Mouse (Mus musculus) liver, embryonic 14.5 days (tissue): ENCODE data around the gene Syt9. TPM values are rescaled to one million over a fixed set of nuclear protein-coding genes. Genes with fewer than 3 reads are reported as not detected.

Source experiments
- ATAC-seq: fragments of 200-750 bp; cut with Nextera tagmentation; 2 replicates; pipeline ENCODE4 v1.8.0; 2017; ENCODE audit warnings: moderate number of reproducible peaks, mild to moderate bottlenecking, moderate library complexity; ENCODE audit not compliant: insufficient read depth
- DNase-seq, 3 experiments: peaks; one replicate each; pipeline ENCODE4 v3.0.0-alpha.2; 2012 to 2013; ENCODE audit warnings: low read depth in 3 of 3, low spot score in 3 of 3
- H3K27ac ChIP-seq: fragments of 300-500 bp; sonication (generic); 2 replicates; pipeline ENCODE4 v1.5.1; 2014; ENCODE audit warnings: moderate library complexity, mild to moderate bottlenecking, control low read depth, inconsistent platforms
- H3K27me3 ChIP-seq: fragments of 300-500 bp; sonication (generic); 2 replicates; pipeline ENCODE4 v1.6.1; 2014; ENCODE audit warnings: mild to moderate bottlenecking, low read length, moderate library complexity; ENCODE audit not compliant: control insufficient read depth, insufficient read depth
- H3K36me3 ChIP-seq: fragments of 300-500 bp; sonication (generic); replicated peaks from 2 replicates; pipeline ENCODE4 v1.6.1; 2014; ENCODE audit warnings: low read depth; ENCODE audit not compliant: control insufficient read depth, insufficient read depth
- H3K4me1 ChIP-seq, 2 experiments: fragments of 200-500 bp in 1 of 2; fragments of 300-500 bp in 1 of 2; sonication (generic) in 1 of 2; replicated peaks; 2 replicates each; pipeline ENCODE4 v1.6.1; 2012 to 2014; ENCODE audit warnings: antibody characterized with exemption in 1 of 2, inconsistent platforms in 1 of 2, low read length in 1 of 2; ENCODE audit not compliant: control insufficient read depth in 2 of 2, insufficient read depth in 2 of 2
- H3K4me2 ChIP-seq: fragments of 300-500 bp; sonication (generic); 2 replicates; pipeline ENCODE4 v1.6.1; 2014; ENCODE audit warnings: low read depth, mild to moderate bottlenecking, control low read depth, moderate library complexity
- H3K4me3 ChIP-seq, 2 experiments: fragments of 200-500 bp in 1 of 2; fragments of 300-500 bp in 1 of 2; sonication (generic) in 1 of 2; 2 replicates each; pipeline ENCODE4 v1.5.1; 2012 to 2014; ENCODE audit warnings: low read depth in 2 of 2, low read length in 2 of 2, mild to moderate bottlenecking in 2 of 2, control low read depth in 1 of 2, inconsistent platforms in 1 of 2, moderate library complexity in 1 of 2; ENCODE audit not compliant: insufficient read depth in 1 of 2
- H3K9ac ChIP-seq: fragments of 300-500 bp; sonication (generic); replicated peaks from 2 replicates; pipeline ENCODE4 v1.6.1; 2014; ENCODE audit warnings: mild to moderate bottlenecking, control low read depth, moderate library complexity
- H3K9me3 ChIP-seq: fragments of 300-500 bp; sonication (generic); 2 replicates; pipeline ENCODE4 v1.6.1; 2016; ENCODE audit warnings: low read length, mixed read lengths; ENCODE audit not compliant: control insufficient read depth
- CTCF ChIP-seq: IDR thresholded peaks from 2 replicates; pipeline ENCODE4 v1.5.1; 2016; ENCODE audit warnings: antibody characterized with exemption, low read depth, control low read depth
- EP300 ChIP-seq: IDR thresholded peaks from 2 replicates; pipeline ENCODE4 v1.6.1; 2016; ENCODE audit warnings: antibody characterized with exemption, low read depth
- WGBS: fragments of 180-500 bp; shearing (Covaris S2); extraction: QIAGEN DNeasy Blood & Tissue Kit; methylation state at CpG from one replicate; pipeline ENCODE4 v1.1.7; 2014; ENCODE audit not compliant: insufficient replicate concordance; 5-methylcytosine and 5-hydroxymethylcytosine counted together
- polyA plus RNA-seq, 2 experiments: library from polyadenylated mRNA; depleted of rRNA in 1 of 2; stranded (reverse) in 1 of 2; unstranded in 1 of 2; fragments of >200 nt; fragmentation: Nextera tagmentation in 1 of 2; extraction: Ambion mirVana in 1 of 2; gene quantifications; 2 replicates each; pipeline versions ENCODE4 v1.2.1 to v1.2.3; 2012 to 2014

The Syt9 gene
- polyA plus RNA-seq, 2 experiments: 0.13 to 0.16 TPM

DNA sequence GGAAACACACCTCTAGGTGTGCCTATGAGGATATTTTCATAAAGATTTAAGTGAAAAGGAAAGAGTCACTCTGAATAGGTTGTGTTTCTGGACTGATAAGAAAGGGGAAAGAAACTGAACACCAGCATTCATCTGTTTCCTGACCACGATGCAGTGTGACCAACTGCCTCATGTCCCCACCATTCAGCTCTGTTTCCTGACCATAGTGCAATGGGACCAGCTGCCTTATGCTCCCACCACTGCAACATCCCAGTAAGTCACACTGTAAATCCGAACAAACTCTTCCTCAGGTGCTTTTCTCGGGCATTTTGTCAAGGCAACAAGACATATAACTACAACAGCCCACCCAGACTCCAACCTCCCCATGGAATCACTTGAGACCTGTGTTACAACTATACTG, 191.1 kb downstream of the Syt9 start:
- no peaks in the 10 kb centered on the region for H3K9me3 ChIP-seq
- TF ChIP-seq CTCF: no peak
- no peak for TF ChIP-seq EP300
- no peak overlapping the region for H3K4me2 ChIP-seq
- no peaks in the 10 kb centered on the region for H3K36me3 ChIP-seq
- WGBS: 6% methylated on average over 3 of the region's 3 CpGs
- no peak for DNase-seq
- no peak for ATAC-seq
- H3K27ac ChIP-seq: no peak overlapping the region
- no peak overlapping the region for H3K4me3 ChIP-seq
- H3K4me1 ChIP-seq: no peaks in the 10 kb centered on the region
- H3K27me3 ChIP-seq: no peaks in the 10 kb centered on the region
- H3K9ac ChIP-seq: no peak overlapping the region

DNA sequence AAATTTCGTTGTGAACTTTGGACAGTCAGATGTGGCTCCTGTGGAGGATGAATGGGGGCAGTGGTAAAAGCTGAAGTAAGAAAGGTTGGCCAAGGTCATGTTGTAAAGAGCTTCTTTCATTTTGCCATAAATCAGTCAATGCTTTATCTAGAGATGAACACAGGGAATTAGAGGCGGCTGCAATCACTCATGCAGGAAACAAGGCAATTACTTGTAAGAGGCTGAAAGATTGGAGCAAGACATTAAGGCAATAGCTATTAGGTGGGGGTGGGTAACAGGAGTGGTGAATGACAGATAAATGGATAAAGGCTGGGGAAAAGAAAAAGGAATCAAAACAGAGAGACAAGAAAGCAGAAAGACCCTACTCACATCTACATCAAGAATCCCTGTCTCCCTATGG, 193.2 kb downstream of the Syt9 start:
- WGBS: 30% methylated on average over 2 of the region's 2 CpGs
- H3K36me3 ChIP-seq: no peaks in the 10 kb centered on the region
- no peak overlapping the region for H3K4me3 ChIP-seq
- no peaks in the 10 kb centered on the region for H3K27me3 ChIP-seq
- H3K9ac ChIP-seq: no peak overlapping the region
- no peak for DNase-seq
- no peak overlapping the region for H3K4me2 ChIP-seq
- H3K4me1 ChIP-seq: no peaks in the 10 kb centered on the region
- H3K9me3 ChIP-seq: no peaks in the 10 kb centered on the region
- TF ChIP-seq EP300 (no peak), CTCF (no peak)
- ATAC-seq: no peak
- no peak overlapping the region for H3K27ac ChIP-seq

DNA sequence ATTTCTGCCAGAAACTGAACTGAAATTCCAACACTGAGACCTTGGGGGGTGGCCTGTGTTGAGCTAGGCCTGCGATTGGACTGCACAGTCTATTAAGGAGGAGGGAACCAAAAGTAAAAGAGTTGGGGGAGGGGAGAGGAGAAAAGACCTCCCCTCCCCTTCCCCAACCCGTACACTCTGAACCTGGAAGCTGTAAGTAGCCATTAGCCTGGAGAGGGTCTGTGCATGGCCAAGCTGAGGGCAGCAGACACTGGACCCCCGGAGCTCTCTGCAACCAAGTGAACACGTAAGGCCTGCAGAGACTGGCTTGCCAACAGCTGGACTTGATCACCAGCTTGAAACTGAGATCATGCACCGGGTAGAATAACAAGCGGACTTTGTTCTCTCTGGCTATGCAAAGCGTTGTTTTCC, 196.7 kb downstream of the Syt9 start, which contains the start of gene Olfml1:
Gene Olfml1, plus strand, starts transcription at position 186 of the 411 bp plus-strand sequence.
- Histone ChIP-seq H3K27me3 (no peaks in the 10 kb centered on the region), H3K9me3 (no peaks in the 10 kb centered on the region), H3K9ac (no peak within 1 kb of the TSS), H3K36me3 (no peaks in the 10 kb centered on the region), H3K4me3 (peak within 1 kb of the TSS in 1 of 2 experiments; percentile 45; a peak in 2 of 4 replicates), H3K4me2 (no peak within 1 kb of the TSS), H3K4me1 (no peaks in the 10 kb centered on the region), H3K27ac (no peak within 1 kb of the TSS)
- WGBS: 60% methylated on average over 7 of the region's 7 CpGs
- no peak for DNase-seq
- TF ChIP-seq CTCF: no peak
- no peak for TF ChIP-seq EP300
- ATAC-seq: no peak

DNA sequence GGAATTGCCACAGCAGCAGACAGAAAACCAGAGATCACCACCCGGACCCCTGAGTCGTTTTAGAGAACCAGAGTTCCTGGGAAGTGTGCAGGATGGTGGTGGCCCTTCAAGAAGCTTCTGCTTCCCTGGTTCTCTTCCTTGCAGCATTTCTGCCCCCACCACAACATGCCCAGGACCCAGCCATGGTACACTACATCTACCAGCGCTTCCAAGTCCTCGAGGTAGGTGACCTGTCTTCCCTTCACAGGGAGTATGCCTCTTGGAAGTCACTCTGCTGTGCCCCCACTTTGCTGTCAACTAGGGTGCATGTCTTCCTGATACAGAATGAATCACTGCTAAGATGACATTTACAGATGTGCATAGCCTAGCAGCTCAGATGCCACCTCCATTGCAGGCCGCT, 197.1 kb downstream of the Syt9 start:
- no peaks in the 10 kb centered on the region for H3K9me3 ChIP-seq
- H3K27ac ChIP-seq: no peak overlapping the region
- H3K4me1 ChIP-seq: no peaks in the 10 kb centered on the region
- DNase-seq: no peak
- H3K36me3 ChIP-seq: no peaks in the 10 kb centered on the region
- 52% methylated on average over 5 of the region's 5 CpGs for WGBS
- H3K4me2 ChIP-seq: no peak overlapping the region
- no peak overlapping the region for H3K9ac ChIP-seq
- H3K27me3 ChIP-seq: no peaks in the 10 kb centered on the region
- peak overlapping the region in 1 of 2 experiments; percentile 45; a peak in 2 of 4 replicates for H3K4me3 ChIP-seq
- ATAC-seq: no peak
- TF ChIP-seq EP300 (no peak), CTCF (no peak)

DNA sequence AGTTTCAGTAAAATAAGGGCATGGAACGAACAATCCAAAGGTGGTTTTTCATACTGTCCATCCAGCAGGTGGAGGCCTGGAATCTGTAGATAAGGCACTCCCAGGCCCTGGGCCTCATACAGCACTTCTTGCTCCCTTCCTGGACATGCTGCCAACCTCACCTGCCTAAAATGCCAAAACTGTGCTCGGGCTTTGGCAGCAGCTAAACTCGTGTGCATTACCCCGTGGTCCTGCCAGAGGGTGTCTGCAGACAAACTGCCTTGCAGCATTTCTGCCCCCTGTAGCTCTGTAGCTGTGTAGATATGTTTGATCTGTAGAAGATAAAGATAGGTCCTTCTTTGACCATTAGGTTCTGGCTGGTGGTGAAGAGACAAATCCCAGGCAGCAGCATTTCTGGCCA, 198.4 kb downstream of the Syt9 start:
- H3K9me3 ChIP-seq: no peaks in the 10 kb centered on the region
- WGBS: 34% methylated on average over 4 of the region's 4 CpGs

More for the DNA sequence above, 198.4 kb downstream of the Syt9 start:
- H3K4me3 ChIP-seq: no peak overlapping the region
- H3K4me1 ChIP-seq: no peaks in the 10 kb centered on the region
- no peak overlapping the region for H3K9ac ChIP-seq
- DNase-seq (no peak), ATAC-seq (no peak)
- H3K36me3 ChIP-seq: no peaks in the 10 kb centered on the region
- TF ChIP-seq CTCF: no peak
- no peak overlapping the region for H3K4me2 ChIP-seq
- H3K27ac ChIP-seq: no peak overlapping the region
- no peaks in the 10 kb centered on the region for H3K27me3 ChIP-seq
